Mouse (Mus musculus): ENCODE results near the gene Gjb6.

The Gjb6 gene

GRCm38 (mm10) chr14:57082863-57083262 is 50.5 kb downstream of the Gjb6 start:
- DNase-seq = no peak

- peak; percentile 43 for DNase-seq
Observed at GRCm38 (mm10) chr14:57075537-57075936, 57.9 kb downstream of the Gjb6 start.

Data from kidney, adult 9 months (tissue).